Mouse (Mus musculus): Measurements from ENCODE around the gene Itpkb.

Gene Itpkb

DNA sequence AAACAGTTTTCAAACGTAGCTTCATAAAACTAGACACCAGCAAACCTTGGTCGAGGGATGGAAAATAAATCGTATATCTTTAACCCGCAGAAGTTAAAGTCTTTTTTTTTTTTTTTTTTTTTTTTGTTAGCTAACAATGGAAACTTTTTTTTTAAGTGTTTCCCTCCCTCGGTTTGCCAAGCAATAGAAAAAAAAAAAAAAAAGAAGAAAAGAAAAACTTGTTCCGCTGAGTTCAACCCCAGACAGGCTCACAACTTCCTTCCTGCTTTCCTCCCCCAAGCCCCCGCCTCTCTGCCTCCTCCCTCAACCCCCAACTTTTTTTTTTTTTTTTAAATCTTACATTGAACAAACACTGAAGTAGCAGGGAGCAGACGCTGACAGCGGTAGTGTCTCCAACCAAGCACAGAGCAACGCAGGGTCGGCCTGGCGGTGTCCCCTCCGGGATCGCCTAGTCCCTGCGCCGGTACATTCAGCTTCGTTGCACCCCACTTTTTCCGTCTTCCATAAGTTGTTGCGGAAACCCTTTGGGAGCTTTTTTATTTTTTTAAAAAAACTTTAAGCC lies at the start of gene Itpkb:
Gene Itpkb (plus strand): TSS at position 341 of the 562 bp plus-strand sequence.
- peak; percentile 87 for DNase-seq

DNA sequence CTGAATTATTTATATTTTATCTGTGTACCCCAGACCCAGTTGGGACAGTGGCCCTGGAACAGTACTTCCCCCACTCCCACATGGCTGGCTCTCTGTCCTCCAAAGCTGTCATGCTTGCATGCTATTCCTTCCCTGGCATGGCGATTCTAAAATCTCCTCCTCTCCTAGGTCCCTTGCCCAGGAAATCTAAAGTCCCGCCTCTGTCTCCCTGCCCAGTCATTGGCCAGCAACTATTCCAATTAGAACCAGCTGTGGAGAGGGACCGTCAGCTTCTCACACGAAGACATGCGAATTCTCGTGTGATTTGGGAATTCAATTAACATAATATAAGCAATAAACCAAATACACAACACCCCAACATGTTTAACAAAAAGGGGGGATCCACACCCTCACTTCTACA lies 47.7 kb upstream of the Itpkb start:
- DNase-seq, result no peak

DNA sequence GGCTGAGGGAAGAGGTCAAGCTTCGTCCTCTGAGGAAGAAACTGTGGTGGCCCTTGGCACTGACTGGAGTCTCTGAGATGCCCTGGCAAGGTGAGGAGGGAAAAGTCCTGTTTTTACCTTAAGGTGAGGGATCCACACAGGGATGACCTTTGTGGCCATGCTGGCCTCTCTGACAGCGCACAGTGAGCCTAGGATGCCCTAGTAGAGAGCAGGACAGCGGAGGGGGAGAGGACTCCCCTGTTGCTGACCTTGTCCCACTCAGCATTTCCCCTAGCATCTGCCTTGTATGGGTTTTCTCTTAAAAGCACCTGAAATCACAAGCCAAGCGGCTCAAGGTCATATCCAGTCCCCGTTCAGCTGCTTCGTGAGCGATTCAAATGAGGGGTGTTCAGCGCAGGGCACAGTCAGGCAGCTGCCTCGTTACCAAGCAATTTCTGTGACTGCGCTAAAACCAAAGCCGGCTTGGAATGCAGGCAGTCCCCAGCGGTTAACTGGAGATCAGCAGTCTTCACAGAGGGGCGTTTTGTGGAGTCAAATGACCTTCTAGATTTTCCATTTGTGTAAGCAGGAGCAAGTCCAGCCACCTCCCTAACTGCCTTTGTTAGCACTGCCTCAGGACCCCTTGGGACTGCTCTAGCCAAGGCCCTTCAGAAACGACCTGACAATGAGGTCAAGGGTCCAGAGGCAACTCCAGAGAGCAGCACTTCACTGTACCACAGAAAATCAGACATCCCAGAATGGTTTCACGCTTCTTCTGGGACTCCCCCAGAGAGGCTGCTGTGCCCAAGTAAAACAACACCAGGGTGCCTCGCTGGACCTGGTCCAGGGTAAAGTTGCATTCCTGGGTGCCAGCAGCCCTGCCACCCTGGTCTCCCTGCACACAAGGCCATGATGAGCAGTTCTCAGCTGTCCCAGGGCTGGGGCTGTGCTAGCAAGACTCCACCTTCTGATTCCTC lies 46.2 kb upstream of the Itpkb start:
- DNase-seq, result no peak

DNA sequence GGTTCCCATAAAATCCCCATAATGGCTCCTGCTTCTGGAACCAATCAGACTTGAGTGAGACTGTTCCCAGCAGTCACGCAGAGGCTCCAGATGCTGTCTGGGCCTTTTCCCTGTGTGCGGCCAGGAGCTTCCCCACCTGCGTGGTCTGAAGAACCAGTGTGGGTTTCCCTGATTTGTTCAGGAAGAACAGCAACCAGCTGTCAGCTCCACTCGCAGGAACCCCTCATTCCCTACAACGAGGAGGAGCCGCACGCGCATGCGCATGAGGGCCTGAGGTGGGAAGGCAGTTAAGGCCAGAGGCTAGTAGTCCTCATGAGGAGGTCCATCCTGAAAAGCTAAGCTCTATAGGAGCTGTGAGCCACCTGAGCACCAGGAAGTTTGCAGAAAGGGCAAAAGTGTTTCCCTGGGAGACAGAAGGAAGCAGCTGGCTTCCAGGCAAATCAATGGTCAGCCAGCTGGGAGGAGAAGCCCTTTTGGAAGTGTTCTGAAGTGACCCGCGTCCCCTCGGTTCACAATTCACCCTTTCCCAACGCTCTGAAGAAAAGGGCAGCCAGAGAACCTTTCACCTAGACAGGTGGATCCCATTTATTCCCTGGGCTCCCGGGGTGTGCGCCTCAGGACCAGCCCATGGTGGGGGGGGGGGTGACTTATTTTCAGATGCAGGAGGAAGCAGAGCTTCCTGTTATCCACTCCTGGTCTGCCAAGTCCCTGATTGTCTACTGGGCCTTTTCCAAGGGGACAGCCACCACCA lies 44.0 kb upstream of the Itpkb start:
- no peak for DNase-seq

DNA sequence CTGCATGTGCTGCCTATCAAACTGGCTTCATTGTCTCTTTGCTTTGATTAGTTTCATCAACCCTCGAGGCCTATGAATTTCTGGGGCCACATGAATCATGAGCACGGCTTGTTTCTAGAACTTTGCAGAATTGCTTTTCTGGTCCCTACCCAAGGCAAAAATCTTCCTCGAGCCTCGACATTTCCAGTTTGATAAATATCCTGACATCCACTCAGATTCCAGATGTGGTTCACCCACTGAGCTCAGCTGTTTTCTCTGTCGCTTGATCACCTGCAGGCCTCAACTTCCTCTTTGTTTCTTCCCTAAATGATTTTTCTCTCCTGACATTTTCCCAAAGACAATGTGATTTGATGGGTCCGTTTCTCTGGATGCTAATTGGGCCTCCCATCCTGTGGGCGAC lies 42.1 kb upstream of the Itpkb start:
- no peak for DNase-seq

DNA sequence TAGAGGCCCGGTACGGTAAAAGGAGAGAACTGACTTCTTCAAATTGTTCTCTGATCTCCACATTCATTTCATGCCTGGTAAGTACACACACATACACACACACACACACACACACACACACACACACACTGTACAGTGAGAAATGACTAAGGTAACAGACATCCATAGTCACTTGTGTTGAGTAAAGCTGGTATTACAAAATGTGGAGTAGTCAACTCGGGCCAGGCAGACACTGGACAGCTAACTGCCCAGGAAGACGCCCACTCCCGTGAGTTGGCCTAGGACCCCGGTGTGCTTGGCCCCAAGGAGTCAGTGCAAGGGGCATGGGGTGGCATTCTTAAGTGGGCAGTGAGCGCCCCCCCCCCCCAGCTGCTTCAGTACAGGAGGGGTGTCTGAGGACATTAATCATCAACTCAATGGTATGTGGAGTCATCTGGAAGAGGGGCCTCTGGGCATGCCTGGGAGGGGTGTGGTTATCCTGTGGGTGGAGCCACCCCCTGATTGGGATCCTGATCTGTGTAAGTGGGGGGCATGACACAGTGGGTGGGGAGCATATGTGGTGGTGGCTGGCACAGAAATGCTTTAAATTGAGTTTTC lies 41.3 kb upstream of the Itpkb start:
- no peak for DNase-seq

DNA sequence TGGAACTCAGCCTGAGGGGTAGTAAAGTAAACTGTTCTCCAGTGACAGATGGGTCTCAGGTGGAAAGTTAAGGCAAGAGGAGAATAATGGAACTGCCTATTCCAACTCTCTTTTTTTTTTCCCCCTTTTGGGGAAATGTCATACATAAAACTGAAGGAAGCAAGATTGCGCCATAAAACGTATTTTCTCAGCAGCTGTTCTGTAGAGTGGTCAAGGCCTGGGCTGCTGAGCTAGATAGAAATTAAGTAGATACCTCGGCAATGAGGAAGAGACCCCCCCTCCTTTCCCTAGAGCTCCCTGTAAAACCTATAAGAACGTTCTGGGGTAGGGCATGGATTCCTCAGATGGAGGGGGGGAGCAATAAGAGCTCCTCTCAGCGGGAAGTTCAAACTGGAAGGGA lies 40.5 kb upstream of the Itpkb start:
- no peak for DNase-seq

DNA sequence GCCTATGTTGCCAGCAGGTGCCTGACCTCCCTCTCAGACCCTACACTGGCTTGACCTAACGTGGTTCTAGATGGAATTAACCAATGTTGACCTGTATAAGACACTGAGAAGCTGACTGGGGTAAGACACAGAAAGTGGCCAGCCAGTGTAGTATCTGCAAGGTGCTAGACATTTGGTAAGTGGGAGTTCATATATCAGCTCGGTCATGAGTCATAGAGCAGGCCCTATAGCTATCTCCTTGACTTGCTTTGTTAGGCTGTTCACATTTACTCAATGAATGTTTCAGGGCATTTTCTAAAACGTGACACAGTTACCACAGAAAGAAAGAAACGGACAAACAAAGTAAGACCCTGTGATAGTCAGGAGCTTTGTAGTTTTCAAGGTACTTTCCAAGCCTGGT lies 39.9 kb upstream of the Itpkb start:
- no peak for DNase-seq

DNA sequence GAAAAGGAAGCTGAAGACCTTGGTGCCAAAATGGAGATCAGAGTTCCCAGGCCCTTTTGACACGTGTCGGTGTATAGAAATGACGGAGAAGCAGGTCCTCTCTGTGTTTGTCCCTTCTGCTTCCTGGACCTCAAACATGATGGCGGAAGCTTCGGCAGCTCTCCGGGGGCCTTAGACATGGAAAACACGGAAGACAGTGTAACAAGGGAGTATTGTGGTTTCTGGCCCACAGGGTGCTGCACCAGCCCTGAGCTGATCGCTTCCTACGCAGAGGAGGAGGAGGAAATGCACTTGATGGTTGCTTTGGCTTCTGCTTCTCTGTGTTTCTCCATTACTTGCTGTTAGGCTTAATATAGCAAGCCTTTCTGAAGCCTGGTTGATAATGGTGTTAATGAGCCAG lies 34.2 kb upstream of the Itpkb start:
- peak; percentile 55 for DNase-seq

DNA sequence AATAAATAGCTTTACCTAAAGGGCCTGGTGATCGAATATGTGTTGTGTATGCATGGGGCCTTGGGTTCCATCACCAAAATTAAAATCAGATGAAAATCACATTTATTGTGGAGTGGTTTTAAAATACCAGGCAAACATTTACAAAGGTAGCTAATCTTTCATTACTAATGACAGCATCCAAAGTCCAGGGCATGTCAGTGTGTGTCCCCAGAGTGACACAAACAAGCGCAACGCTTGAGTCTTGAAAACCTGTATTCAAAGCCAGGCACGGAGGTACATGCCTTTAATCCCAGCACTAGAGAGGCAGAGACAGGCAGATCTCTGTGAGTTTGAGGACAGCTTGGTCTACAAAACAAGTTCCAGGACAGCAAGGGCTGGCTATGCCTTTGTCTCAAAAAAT lies 30.6 kb upstream of the Itpkb start:
- no peak for DNase-seq

DNA sequence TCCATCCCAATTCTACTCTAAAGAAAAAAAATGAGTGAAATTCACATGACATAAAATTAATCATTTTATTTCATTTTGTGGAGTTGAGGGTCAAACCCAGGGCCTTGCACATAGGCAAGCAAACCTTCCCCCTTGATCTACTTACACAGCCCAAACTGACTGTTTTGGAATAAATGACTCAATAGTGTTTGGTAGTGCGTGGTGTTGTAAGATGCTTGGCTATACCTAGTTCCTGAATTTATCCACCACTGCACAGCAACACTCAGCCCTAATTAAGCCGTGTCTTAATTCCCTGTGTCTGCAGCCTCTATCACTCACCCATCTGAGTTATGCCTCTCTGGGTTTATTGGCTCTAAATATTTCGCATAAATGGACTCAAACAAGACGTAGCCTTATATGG lies 30.0 kb upstream of the Itpkb start:
- DNase-seq, result peak; percentile 53

DNA sequence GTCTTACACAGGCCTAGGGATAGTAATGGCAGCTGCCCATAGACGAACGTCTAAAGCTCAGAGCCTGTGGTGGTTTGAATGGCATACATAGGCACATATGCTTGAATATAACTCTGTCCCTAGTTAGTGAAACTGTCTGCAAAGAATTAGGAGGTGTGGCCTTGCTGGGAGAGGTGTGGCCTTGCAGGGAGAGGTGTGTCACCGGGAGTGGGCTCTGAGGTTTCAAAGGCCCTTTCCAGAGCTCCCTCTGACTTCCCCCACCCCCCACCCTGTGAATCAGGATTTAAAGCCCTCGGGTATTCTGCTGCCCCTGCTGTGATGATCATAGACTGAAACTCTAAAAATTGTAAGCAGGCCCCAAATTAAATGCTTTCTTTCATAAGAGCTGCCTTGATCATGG lies 29.3 kb upstream of the Itpkb start:
- DNase-seq, result no peak

DNA sequence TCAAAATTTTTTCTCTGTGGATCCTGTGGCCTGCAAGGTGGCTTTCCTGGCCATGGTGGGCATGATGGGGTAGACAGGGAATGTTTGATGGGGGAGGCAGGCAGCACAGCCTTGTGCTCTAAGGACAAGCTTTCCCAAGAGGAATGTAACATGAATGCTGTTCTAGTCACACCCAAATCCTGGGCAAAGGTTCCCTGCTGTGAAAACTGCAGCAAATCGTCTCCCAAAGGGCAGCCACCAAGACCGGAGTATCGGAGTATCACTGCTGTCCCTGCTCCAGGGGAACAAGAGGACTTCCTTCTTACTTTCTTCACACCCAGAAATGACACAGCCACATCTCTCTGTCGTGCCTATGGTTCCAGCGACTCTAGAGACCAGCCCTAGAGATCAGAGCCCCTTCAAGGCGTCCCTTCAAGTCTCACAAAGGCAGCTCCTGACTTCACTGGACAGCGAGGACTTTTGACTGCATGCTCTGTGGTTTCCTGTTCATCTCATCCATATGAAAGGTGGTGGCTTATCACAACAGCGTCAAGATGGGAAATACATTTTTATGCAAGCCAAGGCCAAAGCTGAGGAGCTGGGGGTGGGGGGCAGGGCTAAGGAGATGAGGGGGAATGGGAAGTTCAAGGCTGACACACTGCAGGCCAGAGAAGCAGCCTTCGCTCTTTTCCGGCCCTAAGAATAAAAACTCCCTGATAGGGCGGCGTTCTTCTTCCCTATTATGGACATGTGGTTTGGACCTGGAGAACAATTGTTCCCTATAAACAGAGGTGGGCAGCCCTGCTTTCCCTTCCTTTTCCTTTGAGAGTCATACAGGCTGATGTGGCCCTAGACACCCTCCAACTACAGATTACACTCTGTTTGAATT lies 27.8 kb upstream of the Itpkb start:
- DNase-seq, result peak; percentile 75

DNA sequence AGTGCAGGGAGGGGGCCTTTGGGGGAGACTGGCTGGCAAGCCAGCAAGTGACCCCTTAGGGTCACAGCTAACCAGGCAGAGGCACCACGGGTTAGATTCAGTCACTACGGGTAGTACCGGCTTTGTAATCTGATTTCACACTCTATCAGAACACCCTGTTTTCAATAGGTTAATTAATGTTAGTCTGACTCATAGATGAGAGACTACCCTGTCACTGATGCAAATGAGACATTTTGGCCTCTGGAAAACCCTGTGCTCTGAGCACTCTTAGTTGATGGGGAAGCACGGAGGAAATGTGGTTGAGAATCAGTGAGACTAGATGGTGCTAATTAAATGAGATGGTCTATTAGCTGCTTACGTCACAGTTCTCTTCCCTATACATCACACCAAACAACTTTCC lies 26.7 kb upstream of the Itpkb start:
- DNase-seq, result no peak

DNA sequence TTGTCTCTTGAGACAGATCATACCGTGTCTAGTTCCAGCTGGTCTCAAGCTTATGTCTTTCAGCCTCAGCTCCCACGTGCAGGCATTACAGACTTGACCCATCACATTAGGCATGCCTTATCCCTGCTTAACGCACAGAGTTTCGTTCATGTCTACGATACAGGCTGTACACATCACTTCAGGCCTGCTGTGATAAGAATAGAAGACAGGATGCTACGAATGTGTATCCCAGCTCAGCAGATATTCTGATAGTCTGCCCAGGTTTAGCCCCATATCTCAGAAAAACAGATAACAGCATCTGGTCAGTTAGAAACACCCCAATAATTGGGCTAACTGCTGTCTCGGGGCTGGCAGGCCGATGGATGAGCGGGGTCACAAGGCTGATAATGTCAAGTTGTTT lies 23.4 kb upstream of the Itpkb start:
- DNase-seq, result no peak

DNA sequence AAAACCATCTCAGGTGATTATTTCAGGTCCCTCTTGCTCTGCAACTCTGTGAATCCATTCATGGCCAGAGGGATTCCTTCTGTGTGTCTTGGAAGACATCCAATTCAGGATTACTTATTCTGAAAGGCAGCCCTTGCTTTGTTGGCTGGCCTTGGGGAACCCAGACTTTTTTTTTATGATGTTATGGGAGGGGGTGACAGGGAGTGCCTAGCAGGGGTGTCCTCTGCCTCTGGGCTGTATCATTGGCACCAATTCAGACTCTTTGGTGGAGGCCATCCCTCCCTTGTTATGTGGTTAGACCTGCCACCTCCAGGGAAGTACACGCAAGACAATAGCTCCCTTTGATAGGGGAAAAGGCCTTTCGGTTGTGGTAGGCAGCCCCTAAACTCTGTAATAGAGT lies 22.6 kb upstream of the Itpkb start:
- DNase-seq, result no peak

DNA sequence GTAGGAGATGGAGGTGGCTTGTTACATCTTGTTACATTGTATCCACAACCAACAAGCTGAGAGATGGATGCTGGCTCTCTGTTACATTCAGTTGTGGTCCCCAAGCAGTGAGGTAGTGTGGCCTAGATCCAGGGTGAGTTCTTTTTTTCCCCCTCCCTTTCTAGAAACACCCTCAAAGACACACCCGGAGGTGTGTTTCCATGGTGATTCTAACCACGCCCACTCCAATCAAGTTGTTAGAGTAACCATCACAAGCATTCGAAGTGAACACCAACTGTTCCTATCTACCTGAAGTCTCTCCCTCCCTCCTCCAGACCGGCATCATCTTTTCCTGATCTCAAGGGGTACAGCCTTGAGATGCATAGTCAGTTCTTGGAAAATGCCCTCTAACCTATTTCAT lies 21.4 kb upstream of the Itpkb start:
- DNase-seq, result no peak

DNA sequence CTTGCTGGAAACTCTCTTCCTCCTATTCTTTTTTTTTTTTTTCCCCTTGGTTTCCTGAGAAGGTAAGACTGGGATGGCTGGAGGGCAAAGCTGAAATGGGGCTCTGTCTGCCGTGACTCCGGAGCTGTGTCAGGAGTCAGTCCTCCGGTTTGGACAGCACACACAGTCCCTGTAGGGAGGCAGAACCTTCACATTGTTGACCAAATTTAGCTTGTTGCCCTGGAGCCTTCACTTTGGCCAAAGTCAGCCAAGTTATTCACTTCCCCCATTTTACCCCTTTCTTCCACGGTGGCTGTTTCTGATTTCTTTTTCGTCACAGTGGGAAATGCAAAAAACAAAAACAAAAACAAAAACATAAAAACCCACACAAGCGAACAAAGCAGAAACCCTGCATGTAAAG lies 18.0 kb upstream of the Itpkb start:
- DNase-seq, result no peak

DNA sequence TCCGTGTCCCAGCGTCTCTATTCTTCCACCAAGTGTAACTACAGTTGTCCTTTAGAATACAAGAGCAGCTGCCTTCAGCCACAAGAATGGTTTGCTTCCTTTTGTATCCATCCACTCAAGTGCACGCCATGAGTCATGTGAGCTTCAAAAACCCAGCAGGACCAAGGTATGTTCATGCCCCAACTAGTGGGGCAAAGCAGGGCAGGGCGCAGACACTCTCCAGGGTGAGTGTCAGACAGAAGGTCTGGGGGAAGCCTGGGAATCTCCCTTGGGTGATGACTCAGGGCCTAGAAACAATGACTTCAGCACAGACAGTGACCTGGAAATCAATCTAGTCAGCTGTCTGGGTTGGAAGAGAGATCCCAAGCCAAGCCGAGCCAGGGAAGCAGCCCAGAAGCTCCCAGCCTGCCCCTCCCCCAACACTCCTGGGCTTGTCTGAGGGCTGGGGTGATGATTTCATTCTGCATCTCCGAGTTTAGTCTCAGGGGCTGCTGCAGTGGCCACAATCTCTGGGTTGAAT lies 17.4 kb upstream of the Itpkb start:
- no peak for DNase-seq

DNA sequence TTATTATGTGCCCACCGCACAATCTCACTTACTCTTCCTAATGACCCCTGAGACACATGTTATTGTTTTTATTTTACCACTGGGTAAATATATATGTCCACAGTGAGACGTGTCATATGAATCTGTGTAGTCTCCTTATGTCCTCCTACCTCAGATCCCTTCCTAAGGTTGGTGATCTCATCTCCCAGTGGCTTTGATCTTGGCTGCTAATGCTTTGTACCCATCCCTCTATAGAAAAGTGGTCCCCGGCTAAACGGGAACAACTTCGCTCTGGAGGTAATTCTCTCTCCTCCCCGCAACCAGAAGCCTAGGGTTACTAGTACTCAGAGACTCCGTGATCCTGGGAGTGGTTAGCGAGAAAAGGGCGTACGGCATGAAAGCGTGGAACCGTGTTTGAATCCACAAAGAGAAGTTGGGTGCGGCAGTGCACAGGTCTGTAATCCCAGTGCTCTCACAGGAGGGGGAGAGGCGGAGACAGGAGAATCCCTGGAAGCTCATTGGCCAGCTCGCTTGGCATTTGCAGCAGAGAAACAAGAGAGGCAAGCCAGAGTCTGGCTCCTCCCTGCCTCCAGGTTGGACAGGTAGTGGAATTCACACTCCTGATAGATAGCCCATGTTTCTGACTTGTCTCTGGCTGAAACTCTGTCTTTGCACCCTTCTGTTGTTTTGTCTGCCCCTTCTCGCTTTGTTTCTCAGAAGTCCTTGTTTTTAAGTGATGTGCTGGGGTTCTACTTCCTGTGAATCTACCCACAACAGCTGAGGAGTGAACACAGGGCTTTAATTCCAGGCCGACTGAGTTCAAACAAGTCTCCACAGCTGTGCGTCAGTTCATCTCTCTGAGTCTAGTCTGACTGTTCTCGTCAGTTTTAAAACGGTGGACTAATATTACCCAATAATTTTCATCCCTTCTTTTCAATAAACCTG lies 16.5 kb upstream of the Itpkb start:
- DNase-seq, result peak; percentile 85

DNA sequence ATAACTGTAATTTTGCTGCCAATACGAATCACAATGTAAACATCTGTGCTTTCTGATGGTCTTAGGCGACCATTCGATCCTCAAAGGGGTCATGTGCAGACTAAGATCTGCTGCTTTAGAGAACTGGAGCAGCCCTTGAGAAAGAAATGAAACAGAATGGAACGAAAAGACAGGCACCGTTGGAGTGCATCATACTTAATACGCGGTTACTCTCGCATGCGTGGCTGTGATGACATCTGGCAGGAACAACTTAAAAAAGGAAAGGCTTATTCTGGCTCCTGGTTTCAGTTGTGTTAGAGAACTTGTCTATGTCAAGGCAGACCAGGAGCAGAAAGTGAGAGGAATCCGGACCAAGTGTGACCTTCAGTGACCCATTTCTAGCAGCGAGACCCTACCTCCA lies 15.6 kb upstream of the Itpkb start:
- DNase-seq, result no peak

All from lung, postnatal 36 days (tissue).